Mouse (Mus musculus): ENCODE measurements around the gene Wipf1.

DNA sequence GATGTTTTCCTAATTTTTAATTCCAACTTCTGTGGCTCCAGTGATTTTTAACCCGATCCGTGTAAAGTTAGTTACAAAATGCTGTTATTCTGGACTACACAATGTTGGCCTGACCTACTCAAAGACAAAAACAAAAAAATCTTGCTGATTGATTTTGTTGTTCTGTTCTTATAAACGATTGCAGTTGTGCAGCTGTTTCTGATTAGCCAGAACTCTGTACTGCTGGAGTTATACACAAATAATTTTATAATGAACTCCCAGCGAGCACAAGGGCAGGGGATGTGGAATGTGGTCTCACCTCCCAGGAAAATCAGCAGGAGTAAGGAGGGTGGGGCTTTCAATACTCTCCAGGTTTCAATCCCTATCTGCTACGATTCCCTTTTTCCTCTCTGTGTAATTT, 10.6 kb downstream of the Wipf1 start:
- no peak for TF ChIP-seq CTCF (IDR thresholded peaks at IDR 0.05; ENCODE audit: low read depth, low read length)
- no peak for TF ChIP-seq GATA1 (IDR thresholded peaks at IDR 0.05; ENCODE audit: borderline replicate concordance, low read length)
- TF ChIP-seq GATA2 (IDR thresholded peaks at IDR 0.05; ENCODE audit: borderline replicate concordance, low read depth, low read length) = no peak
- no peak for TF ChIP-seq POLR2AphosphoS5 (IDR thresholded peaks at IDR 0.05; ENCODE audit: insufficient replicate concordance, low read depth, low read length)

Data from G1E (cell line).